Mouse (Mus musculus) thymus, adult 2 months (tissue): ENCODE data around the gene Slc6a11.

Source experiments
- CTCF ChIP-seq: fragments of 200-500 bp; IDR thresholded peaks from 2 replicates; pipeline ENCODE4 v1.5.1; 2012; ENCODE audit warnings: mild to moderate bottlenecking, control low read depth, low read length, moderate library complexity, borderline replicate concordance; ENCODE audit not compliant: control insufficient read depth, poor library complexity, insufficient read depth; ENCODE audit errors: extremely low read depth
- POLR2A ChIP-seq: fragments of 200-500 bp; IDR thresholded peaks from 2 replicates; pipeline ENCODE4 v1.6.1; 2012; ENCODE audit warnings: mild to moderate bottlenecking, low read length, control low read depth, moderate library complexity; ENCODE audit not compliant: control insufficient read depth, poor library complexity, insufficient read depth; ENCODE audit errors: extremely low read depth

GRCm38 (mm10) chr6:114155720-114156119 is 24.7 kb downstream of the Slc6a11 start:
- TF ChIP-seq CTCF: no peak
- no peak for TF ChIP-seq POLR2A
